11 mouse cellular contexts compared by ENCODE assay signal in the genomic region with DNA sequence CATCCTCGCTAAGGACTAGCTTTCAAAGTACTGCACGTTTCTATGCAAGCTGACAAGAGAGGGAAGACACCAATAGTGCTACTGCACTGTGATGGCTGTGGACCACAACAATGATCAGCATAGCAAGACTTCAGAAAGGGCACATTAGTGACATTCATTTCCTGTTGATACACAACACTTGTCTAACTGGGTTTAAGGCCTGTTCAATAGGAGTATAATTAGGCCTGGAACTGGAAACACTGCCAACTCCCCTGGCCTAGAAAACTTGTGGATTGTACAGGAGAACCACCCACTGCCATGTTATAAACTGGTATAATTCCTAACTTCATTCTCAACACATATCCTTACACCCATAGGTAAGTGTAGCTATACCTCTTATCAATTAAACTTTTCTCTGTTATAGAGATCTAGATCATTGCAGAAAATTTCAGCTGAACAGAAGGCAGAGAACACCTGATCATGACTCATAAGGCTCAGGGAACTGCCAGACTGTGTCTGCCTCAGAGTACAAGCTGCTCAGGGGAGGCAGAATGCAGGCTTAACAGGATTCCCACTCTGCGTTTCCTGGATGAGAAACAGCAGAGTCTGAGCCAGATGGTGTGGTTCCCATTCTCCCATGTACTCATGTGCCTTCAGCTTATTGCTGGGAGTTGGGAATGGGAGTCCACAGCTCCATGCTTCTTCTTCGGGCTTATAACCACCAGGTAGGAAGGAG.
A peak's percentile ranks its signal among the peaks of the same experiment; 100 is the strongest.
DNase-seq lines count a peak whose midpoint lies in the region; ATAC-seq and TF ChIP-seq lines count a peak whose summit lies in the region.
"Had no signal": no experiment of that assay in that cellular context is flagged by ENCODE, and none has a peak within 500 bp of the region (broad histone marks: within the 10 kb centered on the region; RNA-seq: fewer than 3 reads in every experiment).

No protein-coding gene starts in this region.

- ATAC-seq in cerebellum, adult (ENCODE audit: insufficient number of reproducible peaks, low FRiP score, low TSS enrichment), result peak; percentile 92
- ATAC-seq in intestine, embryonic 15.5 days, result no peak

- 0 out of 2 replicates have a peak overlapping the region, but pooled peaks have one; percentile 20 for H3K27ac ChIP-seq in olfactory bulb, adult 2 months (ENCODE audit: insufficient read depth, low read depth, low read length)
- no peak overlapping the region for H3K27ac ChIP-seq in intestine, embryonic 15.5 days
- H3K27ac ChIP-seq: hindbrain, embryonic 10.5 days; limb, embryonic 10.5 days had no signal

- no peak overlapping the region for H3K9ac ChIP-seq in intestine, embryonic 15.5 days

- no peaks in the 10 kb centered on the region for H3K4me1 ChIP-seq in olfactory bulb, adult 2 months (ENCODE audit: control insufficient read depth, insufficient read depth, low read length)
- H3K4me1 ChIP-seq in intestine, embryonic 15.5 days (replicated peaks), result no peaks in the 10 kb centered on the region
- H3K4me1 ChIP-seq: hindbrain, embryonic 10.5 days; limb, embryonic 10.5 days had no signal

- H3K27me3 ChIP-seq in intestine, embryonic 15.5 days (replicated peaks), result no peaks in the 10 kb centered on the region

- H3K9me3 ChIP-seq in intestine, embryonic 15.5 days, result no peaks in the 10 kb centered on the region
- H3K9me3 ChIP-seq: hindbrain, embryonic 10.5 days; limb, embryonic 10.5 days had no signal

- WGBS in olfactory bulb, adult 2 months, result 70% methylated on average over 4 of the region's 4 CpGs
- 85% methylated on average over 4 of the region's 4 CpGs for WGBS in intestine, embryonic 15.5 days

- no peak for TF ChIP-seq POLR2A in olfactory bulb, adult 2 months (IDR thresholded peaks at IDR 0.05; ENCODE audit: insufficient read depth, low read depth, low read length)

- peak; percentile 81 to 84 for DNase-seq in cerebellum, postnatal 10 days
- DNase-seq in layer of hippocampus, adult 9-10 months (ENCODE audit: low spot score), result peak; percentile 59
- no peak for DNase-seq in spleen, postnatal 10 days (ENCODE audit: low spot score in 2 of 2)
- DNase-seq in heart, adult 18-20 months, result no peak
- DNase-seq: thymus, adult 2 months had no signal

- TF ChIP-seq CTCF in olfactory bulb, adult 2 months (IDR thresholded peaks at IDR 0.05; ENCODE audit: insufficient read depth, low read depth, low read length), result no peak

- H3K4me3 ChIP-seq in olfactory bulb, adult 2 months (ENCODE audit: insufficient read depth, low read depth, low read length), result no peak overlapping the region
- H3K4me3 ChIP-seq in intestine, embryonic 15.5 days (replicated peaks), result no peak overlapping the region
- H3K4me3 ChIP-seq: hindbrain, embryonic 10.5 days; limb, embryonic 10.5 days; myocyte had no signal

- no peaks in the 10 kb centered on the region for H3K36me3 ChIP-seq in intestine, embryonic 15.5 days
- H3K36me3 ChIP-seq: hindbrain, embryonic 10.5 days; limb, embryonic 10.5 days had no signal

- no peak overlapping the region for H3K4me2 ChIP-seq in intestine, embryonic 15.5 days (replicated peaks)

Comparison
In these comparisons a context has a peak if more than half of its experiments do, and no peak if none do; other contexts are left out.
1. DNase-seq: peak in cerebellum, postnatal 10 days (2 of 2) and layer of hippocampus, adult 9-10 months (single experiment); none in spleen, postnatal 10 days (0 of 2) and heart, adult 18-20 months (0 of 2).